Mouse (Mus musculus) monocyte, adult 59 days (primary cell): ENCODE data around the gene Mrps34. TPM values are rescaled to one million over a fixed set of nuclear protein-coding genes. Genes with fewer than 3 reads are reported as not detected.

Experiments used
- total RNA-seq, 2 experiments: library from RNA; stranded (reverse); gene quantifications; one replicate each; pipeline ENCODE4 v1.2.4; 2023

The Mrps34 gene
- total RNA-seq: 10 to 100 TPM; 22.5 to 29.5 TPM

GRCm38 (mm10) chr17:24894995-24895547, at the start of gene Mrps34, which contains the start of gene Eme2:
Gene Mrps34 (plus strand): TSS chr17:24895116.
Gene Eme2 (minus strand): TSS chr17:24895087.

GRCm38 (mm10) chr17:24850065-24850772, 44.7 kb upstream of the Mrps34 start, which contains the start of gene Fahd1:
Gene Fahd1 (minus strand): TSS chr17:24850364.

GRCm38 (mm10) chr17:24865776-24866175, 29.1 kb upstream of the Mrps34 start, which contains the start of gene Igfals:
Gene Igfals (plus strand): TSS chr17:24865997.

GRCm38 (mm10) chr17:24886134-24886931, 8.6 kb upstream of the Mrps34 start, which contains the start of the genes Nubp2 and Spsb3:
Gene Nubp2 (minus strand): TSS chr17:24886349.
Gene Spsb3 (plus strand): TSS chr17:24886643.

GRCm38 (mm10) chr17:24896241-24896992, 1.5 kb downstream of the Mrps34 start, which contains the start of gene Nme3:
Gene Nme3 (plus strand): TSS chr17:24896500.

GRCm38 (mm10) chr17:24936259-24937237, 41.6 kb downstream of the Mrps34 start, which contains the start of gene Mapk8ip3:
Gene Mapk8ip3 (minus strand): TSS chr17:24936977.

Other genes with a start within 250 kb of the Mrps34 start
- gene Slc9a3r2, start 244.8 kb upstream of the Mrps34 start, total RNA-seq: 1 to 10 TPM; 2.1 to 2.9 TPM
- not detected for gene Npw, start 236.7 kb upstream of the Mrps34 start, total RNA-seq
- gene Zfp598, start 225.4 kb upstream of the Mrps34 start, total RNA-seq: 10 to 100 TPM; 46.6 to 48.8 TPM
- not detected for gene Syngr3, start 205.2 kb upstream of the Mrps34 start, total RNA-seq
- 10 to 100 TPM; 15.5 to 18.1 TPM for gene Gfer, start 199.0 kb upstream of the Mrps34 start, total RNA-seq
- 1 to 10 TPM; 3.4 to 5.3 TPM for gene Noxo1, start 198.9 kb upstream of the Mrps34 start, total RNA-seq
- 10 to 100 TPM; 16.1 to 22.1 TPM for gene Tbl3, start 187.5 kb upstream of the Mrps34 start, total RNA-seq
- not detected for gene Rnf151, start 177.1 kb upstream of the Mrps34 start, total RNA-seq
- gene Rps2, start 177.0 kb upstream of the Mrps34 start, total RNA-seq: 100 to 1,000 TPM; 714 to 754 TPM
- 100 to 1,000 TPM in 1 of 2 experiments, 10 to 100 TPM in 1; 70.4 to 102 TPM for gene Ndufb10, start 170.6 kb upstream of the Mrps34 start, total RNA-seq
- 1 to 10 TPM; 1.6 to 3.7 TPM for gene Rpl3l, start 167.3 kb upstream of the Mrps34 start, total RNA-seq
- 100 to 1,000 TPM; 740 to 885 TPM for gene Msrb1, start 158.5 kb upstream of the Mrps34 start, total RNA-seq
- gene Hs3st6, start 142.1 kb upstream of the Mrps34 start, total RNA-seq: not detected
- gene Meiob, start 90.8 kb upstream of the Mrps34 start, total RNA-seq: not detected
- gene Hagh, start 55.0 kb upstream of the Mrps34 start, total RNA-seq: 10 to 100 TPM; 46.8 to 63.2 TPM
- 1 to 10 TPM; 2.6 TPM for gene Fahd1, start 44.8 kb upstream of the Mrps34 start, total RNA-seq
- gene Igfals, start 29.1 kb upstream of the Mrps34 start, total RNA-seq: 1 to 10 TPM in 1 of 2 experiments, under 1 TPM in 1; 0.84 to 1.5 TPM
- gene Nubp2, start 8.8 kb upstream of the Mrps34 start, total RNA-seq: 10 to 100 TPM; 60.0 to 60.2 TPM
- gene Spsb3, start 8.5 kb upstream of the Mrps34 start, total RNA-seq: 10 to 100 TPM; 26.4 to 26.5 TPM
- 10 to 100 TPM; 23.1 to 23.8 TPM for gene Eme2, start within 50 bp of the Mrps34 start, total RNA-seq
- gene Nme3, start 1.4 kb downstream of the Mrps34 start, total RNA-seq: 10 to 100 TPM; 23.7 to 24.7 TPM
- 100 to 1,000 TPM; 122 to 126 TPM for gene Mapk8ip3, start 41.9 kb downstream of the Mrps34 start, total RNA-seq
- gene Jpt2, start 65.6 kb downstream of the Mrps34 start, total RNA-seq: 10 to 100 TPM; 21.5 to 28.3 TPM
- 10 to 100 TPM; 32.5 to 47.2 TPM for gene Cramp1l, start 120.7 kb downstream of the Mrps34 start, total RNA-seq
- 10 to 100 TPM; 17.7 to 18.3 TPM for gene Ift140, start 121.0 kb downstream of the Mrps34 start, total RNA-seq
- not detected for gene Tmem204, start 188.5 kb downstream of the Mrps34 start, total RNA-seq
- 10 to 100 TPM; 14.6 to 15.3 TPM for gene Telo2, start 220.9 kb downstream of the Mrps34 start, total RNA-seq
- gene Ptx4, start 225.6 kb downstream of the Mrps34 start, total RNA-seq: not detected
- gene Clcn7, start 238.3 kb downstream of the Mrps34 start, total RNA-seq: 10 to 100 TPM; 36.7 to 44.1 TPM